Mouse (Mus musculus) ES-Bruce4 (cell line): Measurements from ENCODE around the gene Cpped1. TPM values are rescaled to one million over a fixed set of nuclear protein-coding genes. Genes with fewer than 3 reads are reported as not detected.
A peak's percentile ranks its signal among the peaks of the same experiment; 100 is the strongest.

Experiments used
- H3K27ac ChIP-seq: 2 replicates; pipeline ENCODE4 v1.5.1; 2012; ENCODE audit warnings: low read length, inconsistent platforms; ENCODE audit not compliant: insufficient read depth
- H3K27me3 ChIP-seq: 2 replicates; pipeline ENCODE4 v1.6.1; 2012; ENCODE audit warnings: mild to moderate bottlenecking, low read length, inconsistent platforms; ENCODE audit not compliant: control insufficient read depth, poor library complexity, insufficient read depth, severe bottlenecking
- H3K36me3 ChIP-seq: 2 replicates; pipeline ENCODE4 v1.6.1; 2012; ENCODE audit warnings: inconsistent platforms, mild to moderate bottlenecking, low read length, moderate library complexity; ENCODE audit not compliant: control insufficient read depth, poor library complexity, insufficient read depth, severe bottlenecking
- H3K4me1 ChIP-seq: one replicate; pipeline ENCODE4 v1.8.1; 2011; ENCODE audit warnings: low read length; ENCODE audit not compliant: control insufficient read depth, insufficient read depth
- H3K4me3 ChIP-seq: 2 replicates; pipeline ENCODE4 v1.5.1; 2011; ENCODE audit warnings: low read depth, mild to moderate bottlenecking, low read length
- H3K9ac ChIP-seq: 2 replicates; pipeline ENCODE4 v1.6.1; 2012; ENCODE audit warnings: low read depth, mild to moderate bottlenecking, inconsistent platforms; ENCODE audit not compliant: poor library complexity, severe bottlenecking
- H3K9me3 ChIP-seq: replicated peaks from 2 replicates; pipeline ENCODE4 v1.6.1; 2012; ENCODE audit warnings: mild to moderate bottlenecking, low read length, inconsistent platforms; ENCODE audit not compliant: control insufficient read depth, poor library complexity, insufficient read depth, severe bottlenecking
- CTCF ChIP-seq: IDR thresholded peaks from one replicate; pipeline ENCODE4 v1.8.1; 2011; ENCODE audit warnings: low read depth, low read length
- EP300 ChIP-seq: IDR thresholded peaks from 2 replicates; pipeline ENCODE4 v1.6.1; 2011; ENCODE audit warnings: low read depth, low read length; ENCODE audit not compliant: insufficient read depth
- POLR2A ChIP-seq: IDR thresholded peaks from one replicate; pipeline ENCODE4 v1.8.1; 2011; ENCODE audit warnings: low read length; ENCODE audit not compliant: insufficient read depth
- polyA plus RNA-seq: library from polyadenylated mRNA; stranded (reverse); fragments of >200 nt; gene quantifications from 2 replicates; pipeline ENCODE4 v1.2.4, GENCODE M21; 2011; ENCODE audit warnings: low read depth; ENCODE audit not compliant: missing spikeins, insufficient read depth, insufficient read length

Gene Cpped1
- 36.3 and 37.7 TPM in 2 replicates for polyA plus RNA-seq

GRCm38 (mm10) chr16:11909035-11909591 is at the start of gene Cpped1:
Gene Cpped1, minus strand, starts transcription at chr16:11909445.
- Histone ChIP-seq H3K4me3 (peak within 1 kb of the TSS; percentile 70), H3K9ac (peak within 1 kb of the TSS; percentile 52), H3K4me1 (no peaks in the 10 kb centered on the region), H3K9me3 (no peaks in the 10 kb centered on the region), H3K27ac (0 out of 2 replicates have a peak within 1 kb of the TSS, but pooled peaks have one; percentile 2), H3K36me3 (no peaks in the 10 kb centered on the region), H3K27me3 (no peaks in the 10 kb centered on the region)
- TF ChIP-seq CTCF (no peak), EP300 (peak; percentile 29; the same call in 1 of the 2 replicates), POLR2A (no peak)

GRCm38 (mm10) chr16:11940477-11940876 is 31.2 kb upstream of the Cpped1 start:
- H3K9ac ChIP-seq, result no peak overlapping the region
- H3K9me3 ChIP-seq, result no peaks in the 10 kb centered on the region
- H3K27me3 ChIP-seq, result no peaks in the 10 kb centered on the region
- no peak for TF ChIP-seq EP300
- TF ChIP-seq POLR2A, result no peak
- no peak for TF ChIP-seq CTCF
- no peak overlapping the region for H3K27ac ChIP-seq
- H3K4me3 ChIP-seq, result no peak overlapping the region
- H3K36me3 ChIP-seq, result no peaks in the 10 kb centered on the region
- no peaks in the 10 kb centered on the region for H3K4me1 ChIP-seq

- no peaks in the 10 kb centered on the region for H3K36me3 ChIP-seq
- H3K9ac ChIP-seq, result no peak overlapping the region
- H3K4me3 ChIP-seq, result no peak overlapping the region
- no peak overlapping the region for H3K27ac ChIP-seq
- no peaks in the 10 kb centered on the region for H3K27me3 ChIP-seq
- no peaks in the 10 kb centered on the region for H3K9me3 ChIP-seq
- TF ChIP-seq CTCF (no peak), POLR2A (no peak), EP300 (no peak)
- no peaks in the 10 kb centered on the region for H3K4me1 ChIP-seq
These were observed 1.6 kb upstream of the Cpped1 start for GRCm38 (mm10) chr16:11910801-11911200.

GRCm38 (mm10) chr16:11909817-11910216 is 572 bp upstream of the Cpped1 start:
- Histone ChIP-seq H3K27ac (no peak overlapping the region), H3K4me3 (no peak overlapping the region), H3K9me3 (no peaks in the 10 kb centered on the region), H3K9ac (no peak overlapping the region), H3K36me3 (no peaks in the 10 kb centered on the region), H3K27me3 (no peaks in the 10 kb centered on the region), H3K4me1 (no peaks in the 10 kb centered on the region)
- TF ChIP-seq EP300 (no peak), POLR2A (no peak), CTCF (no peak)

- H3K36me3 ChIP-seq, result no peaks in the 10 kb centered on the region
- TF ChIP-seq CTCF (no peak), POLR2A (no peak), EP300 (no peak)
- H3K27ac ChIP-seq, result 0 out of 2 replicates have a peak overlapping the region, but pooled peaks have one; percentile 2
- no peaks in the 10 kb centered on the region for H3K9me3 ChIP-seq
- no peaks in the 10 kb centered on the region for H3K4me1 ChIP-seq
- H3K4me3 ChIP-seq, result peak overlapping the region; percentile 70
- H3K27me3 ChIP-seq, result no peaks in the 10 kb centered on the region
- H3K9ac ChIP-seq, result peak overlapping the region; percentile 52
These were observed 707 bp downstream of the Cpped1 start for GRCm38 (mm10) chr16:11908461-11909014.

GRCm38 (mm10) chr16:11907816-11908215 is 1.4 kb downstream of the Cpped1 start:
- H3K9ac ChIP-seq, result no peak overlapping the region; the same call in 1 of the 2 replicates
- H3K27ac ChIP-seq, result no peak overlapping the region
- no peak for TF ChIP-seq POLR2A
- no peak for TF ChIP-seq CTCF
- TF ChIP-seq EP300, result no peak
- no peaks in the 10 kb centered on the region for H3K9me3 ChIP-seq
- H3K4me1 ChIP-seq, result no peaks in the 10 kb centered on the region
- H3K27me3 ChIP-seq, result no peaks in the 10 kb centered on the region
- H3K36me3 ChIP-seq, result no peaks in the 10 kb centered on the region
- no peak overlapping the region for H3K4me3 ChIP-seq
